Mouse (Mus musculus): ENCODE results near the gene Stpg4. TPM values are rescaled to one million over a fixed set of nuclear protein-coding genes. Genes with fewer than 3 reads are reported as not detected.

Gene Stpg4
- total and polyA plus RNA-seq, 3 experiments: not detected

DNA sequence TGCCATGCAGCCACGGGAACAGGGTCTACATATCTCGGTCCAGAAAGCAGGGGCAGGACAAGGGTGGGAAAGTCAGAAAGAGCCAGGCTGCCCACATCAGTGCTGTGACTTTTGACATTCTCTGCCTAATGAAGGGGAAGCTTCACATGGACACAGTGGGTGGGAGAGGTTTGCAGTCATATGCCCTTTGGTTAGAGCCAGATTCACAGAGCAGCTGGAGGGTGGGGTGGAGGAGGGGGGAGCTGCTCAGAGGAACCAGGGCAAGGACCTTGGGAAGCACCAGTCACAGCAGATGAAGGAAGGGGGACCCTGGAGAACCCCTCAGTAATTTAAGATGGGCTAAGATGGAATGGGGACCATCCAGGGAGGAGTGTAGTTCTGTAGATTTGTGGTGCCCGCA lies 41.7 kb downstream of the Stpg4 start:
- Histone ChIP-seq H3K27me3 (ENCODE audit: control insufficient read depth in 1 of 2, insufficient read depth in 2 of 2, low read length in 2 of 2) (no peaks in the 10 kb centered on the region), H3K9ac (ENCODE audit: control insufficient read depth, low read depth, low read length, poor library complexity, severe bottlenecking) (no peak overlapping the region), H3K9me3 (replicated peaks; ENCODE audit: insufficient read depth, low read length) (no peaks in the 10 kb centered on the region), H3K4me3 (ENCODE audit: control insufficient read depth in 1 of 2, insufficient read depth in 1 of 2, low read depth in 2 of 2, low read length in 2 of 2) (no peak overlapping the region), H3K36me3 (ENCODE audit: control insufficient read depth in 1 of 2, insufficient read depth in 2 of 2, low read length in 2 of 2) (peaks cover 0 to 3% of the 10 kb centered on the region in 2 experiments; a peak in 2 of 4 replicates), H3K4me1 (ENCODE audit: control insufficient read depth in 1 of 2, insufficient read depth in 2 of 2, low read length in 2 of 2) (peaks cover 4 to 8% of the 10 kb centered on the region in 2 experiments; a peak in 3 of 4 replicates), H3K27ac (ENCODE audit: control insufficient read depth, low read depth, low read length) (no peak overlapping the region), H3K79me2 (ENCODE audit: control insufficient read depth, insufficient read depth, low read length, poor library complexity) (no peaks in the 10 kb centered on the region)
- no peak for DNase-seq (ENCODE audit: low read depth, low spot score)
- TF ChIP-seq MYB (IDR thresholded peaks at IDR 0.05; ENCODE audit: low read depth, low read length) (no peak), CHD1 (IDR thresholded peaks at IDR 0.05; ENCODE audit: low read depth, low read length) (no peak), E2F4 (IDR thresholded peaks at IDR 0.05; ENCODE audit: borderline replicate concordance, low read depth, low read length) (no peak), EP300 (IDR thresholded peaks at IDR 0.05; ENCODE audit: low read depth in 1 of 2, low read length in 2 of 2) (no peak), GABPA (IDR thresholded peaks at IDR 0.05; ENCODE audit: low read depth, low read length) (no peak), CHD2 (IDR thresholded peaks at IDR 0.05; ENCODE audit: low read length) (no peak), JUND (IDR thresholded peaks at IDR 0.05; ENCODE audit: low read depth, low read length) (no peak), USF1 (IDR thresholded peaks at IDR 0.05; ENCODE audit: low read depth, low read length) (no peak), RCOR1 (IDR thresholded peaks at IDR 0.05; ENCODE audit: low read depth, low read length) (no peak), RAD21 (IDR thresholded peaks at IDR 0.05; ENCODE audit: low read depth, low read length) (no peak), TAL1 (IDR thresholded peaks at IDR 0.05; ENCODE audit: low read length) (no peak), SMC3 (IDR thresholded peaks at IDR 0.05; ENCODE audit: low read depth, low read length) (no peak), MYC (IDR thresholded peaks at IDR 0.05; ENCODE audit: low read depth, low read length) (no peak), HCFC1 (IDR thresholded peaks at IDR 0.05; ENCODE audit: low read depth, low read length) (no peak), TCF12 (IDR thresholded peaks at IDR 0.05; ENCODE audit: low read depth, low read length) (no peak), ELF1 (IDR thresholded peaks at IDR 0.05; ENCODE audit: low read depth, low read length) (no peak), NELFE (IDR thresholded peaks at IDR 0.05; ENCODE audit: low read depth, low read length) (no peak), ETS1 (IDR thresholded peaks at IDR 0.05; ENCODE audit: low read depth, low read length) (no peak)

DNA sequence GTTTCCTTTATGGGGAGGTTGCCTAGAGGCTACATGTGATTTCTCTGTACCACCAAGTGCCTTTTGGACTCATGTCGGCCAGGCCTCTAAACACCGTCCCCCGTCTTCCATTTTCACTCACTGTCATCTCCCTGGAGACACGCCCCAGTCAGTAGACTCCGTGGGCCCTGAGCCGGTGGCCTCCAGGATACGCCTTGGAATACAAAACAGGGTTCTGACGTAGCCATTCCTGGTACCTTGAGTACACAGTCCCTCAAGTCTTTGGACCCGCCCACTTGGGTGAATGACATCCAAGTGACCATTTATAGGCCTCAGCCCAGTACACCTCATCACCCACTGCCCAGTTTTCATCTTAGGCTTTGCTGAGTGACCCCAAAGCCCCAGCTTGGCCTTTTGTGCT lies 46.9 kb downstream of the Stpg4 start:
- no peak for DNase-seq (ENCODE audit: low read depth, low spot score)
- H3K27ac ChIP-seq (ENCODE audit: control insufficient read depth, low read depth, low read length): no peak overlapping the region

More for the DNA sequence above, 46.9 kb downstream of the Stpg4 start:
- no peak overlapping the region for H3K9ac ChIP-seq (ENCODE audit: control insufficient read depth, low read depth, low read length, poor library complexity, severe bottlenecking)
- TF ChIP-seq ELF1 (IDR thresholded peaks at IDR 0.05; ENCODE audit: low read depth, low read length): no peak
- TF ChIP-seq POLR2A (IDR thresholded peaks at IDR 0.05; ENCODE audit: control insufficient read depth in 1 of 2, insufficient read depth in 1 of 2, low read depth in 1 of 2, low read length in 2 of 2, poor library complexity in 1 of 2): no peak
- TF ChIP-seq HCFC1 (IDR thresholded peaks at IDR 0.05; ENCODE audit: low read depth, low read length): no peak
- TF ChIP-seq CTCF (IDR thresholded peaks at IDR 0.05 in 2 of 3, conservative IDR thresholded peaks at IDR 0.05 in 1 of 3; ENCODE audit: control insufficient read depth in 1 of 3, insufficient read depth in 1 of 3, low read depth in 2 of 3, low read length in 3 of 3, poor library complexity in 1 of 3, severe bottlenecking in 1 of 3): no peak
- TF ChIP-seq BHLHE40 (IDR thresholded peaks at IDR 0.05; ENCODE audit: borderline replicate concordance, low read depth, low read length): no peak
- no peak for TF ChIP-seq NRF1 (IDR thresholded peaks at IDR 0.05; ENCODE audit: insufficient read depth, low read depth, low read length, poor library complexity, severe bottlenecking)
- TF ChIP-seq MXI1 (IDR thresholded peaks at IDR 0.05; ENCODE audit: low read depth, low read length): no peak
- no peaks in the 10 kb centered on the region for H3K4me1 ChIP-seq (ENCODE audit: control insufficient read depth in 1 of 2, insufficient read depth in 2 of 2, low read length in 2 of 2)
- no peaks in the 10 kb centered on the region for H3K79me2 ChIP-seq (ENCODE audit: control insufficient read depth, insufficient read depth, low read length, poor library complexity)
- no peaks in the 10 kb centered on the region for H3K27me3 ChIP-seq (ENCODE audit: control insufficient read depth in 1 of 2, insufficient read depth in 2 of 2, low read length in 2 of 2)
- H3K36me3 ChIP-seq (ENCODE audit: control insufficient read depth in 1 of 2, insufficient read depth in 2 of 2, low read length in 2 of 2): no peaks in the 10 kb centered on the region
- H3K9me3 ChIP-seq (replicated peaks; ENCODE audit: insufficient read depth, low read length): no peaks in the 10 kb centered on the region
- no peak overlapping the region for H3K4me3 ChIP-seq (ENCODE audit: control insufficient read depth in 1 of 2, insufficient read depth in 1 of 2, low read depth in 2 of 2, low read length in 2 of 2)
